In genomic region chr9:71254380-71254779, GRCm38 (mm10) we compare ENCODE assay signal across 23 mouse cellular contexts.
"Had no signal": no experiment of that assay in that cellular context is flagged by ENCODE, and none has a peak within 500 bp of the region (broad histone marks: within the 10 kb centered on the region; RNA-seq: fewer than 3 reads in every experiment).

No protein-coding gene starts in this region.

- H3K4me2 ChIP-seq: heart, embryonic 11.5 days; heart, embryonic 13.5 days; heart, embryonic 15.5 days; hindbrain, embryonic 13.5 days; hindbrain, embryonic 15.5 days; limb, embryonic 12.5 days; liver, embryonic 11.5 days had no signal

- H3K36me3 ChIP-seq: heart, embryonic 13.5 days; heart, embryonic 15.5 days; hindbrain, embryonic 13.5 days; hindbrain, embryonic 15.5 days; limb, embryonic 10.5 days; limb, embryonic 12.5 days had no signal

- DNase-seq: gastrocnemius, postnatal 14 days; gastrocnemius, postnatal 36 days; heart, adult 11 months; heart, adult 2 months; heart, postnatal 14 days; heart, postnatal 36 days; kidney, adult 18-20 months; kidney, adult 8-10 months; kidney, postnatal 25 days; kidney, postnatal 4 days; liver had no signal

- H3K9me3 ChIP-seq: heart, embryonic 13.5 days; heart, embryonic 15.5 days; hindbrain, embryonic 13.5 days; hindbrain, embryonic 15.5 days; limb, embryonic 10.5 days; limb, embryonic 12.5 days had no signal

- H3K4me1 ChIP-seq: heart, embryonic 13.5 days; heart, embryonic 15.5 days; hindbrain, embryonic 13.5 days; hindbrain, embryonic 15.5 days; limb, embryonic 10.5 days had no signal

- ATAC-seq: forebrain, embryonic 16.5 days; hindbrain, postnatal 0 days had no signal

- H3K4me3 ChIP-seq: heart, adult 2 months; heart, embryonic 13.5 days; heart, embryonic 15.5 days; hindbrain, embryonic 13.5 days; hindbrain, embryonic 15.5 days; layer of hippocampus, adult 2 months; left cerebral cortex, adult 2 months; limb, embryonic 10.5 days; limb, embryonic 12.5 days had no signal

- H3K9ac ChIP-seq: heart, embryonic 13.5 days; heart, embryonic 15.5 days; hindbrain, embryonic 13.5 days; hindbrain, embryonic 15.5 days; limb, embryonic 12.5 days had no signal

- H3K27me3 ChIP-seq: hindbrain, embryonic 13.5 days; hindbrain, embryonic 15.5 days had no signal

- H3K27ac ChIP-seq: heart, adult 2 months; heart, embryonic 13.5 days; heart, embryonic 15.5 days; hindbrain, embryonic 13.5 days; hindbrain, embryonic 15.5 days; hindbrain, postnatal 0 days; layer of hippocampus, adult 2 months; left cerebral cortex, adult 2 months; limb, embryonic 10.5 days; limb, embryonic 12.5 days had no signal
